26 mouse cellular contexts compared by ENCODE assay signal in the genomic region with DNA sequence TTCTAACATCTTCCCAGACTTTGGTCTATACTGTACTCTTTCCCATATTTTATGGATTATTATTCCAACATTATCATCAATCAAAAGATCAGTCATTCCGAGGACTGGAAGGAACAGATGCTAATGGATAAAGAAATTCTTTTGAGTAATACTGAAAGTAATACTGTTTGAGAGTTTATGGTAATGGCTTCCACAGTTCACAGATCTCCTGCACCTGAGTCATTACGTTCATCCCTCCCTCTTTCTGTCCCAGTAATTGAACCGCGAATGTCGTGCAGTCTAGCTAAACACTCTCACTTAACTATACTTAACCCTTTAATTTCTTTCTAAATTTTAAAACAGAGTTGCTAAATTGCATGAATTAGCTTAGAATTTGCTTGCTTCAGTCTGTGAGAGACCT.
"Had no signal": no experiment of that assay in that cellular context is flagged by ENCODE, and none has a peak within 500 bp of the region (broad histone marks: within the 10 kb centered on the region; RNA-seq: fewer than 3 reads in every experiment).

No protein-coding gene starts in this region.

- DNase-seq: gastrocnemius, postnatal 10 days; gastrocnemius, postnatal 36 days; heart, adult 11 months; heart, adult 2 months; heart, postnatal 14 days; heart, postnatal 36 days; kidney, adult 11 months; kidney, adult 2 months; kidney, adult 9 months; kidney, postnatal 14 days; kidney, postnatal 36 days; layer of hippocampus, adult 9-11 months; layer of hippocampus, postnatal 36 days; left cerebral cortex, postnatal 4 days had no signal

- H3K27ac ChIP-seq: heart, adult 2 months; heart, embryonic 13.5 days; heart, embryonic 15.5 days; hindbrain, embryonic 13.5 days; hindbrain, embryonic 15.5 days; hindbrain, postnatal 0 days; kidney, embryonic 15.5 days; kidney, postnatal 0 days; limb, embryonic 13.5 days; limb, embryonic 15.5 days; liver, embryonic 12.5 days had no signal

- H3K4me1 ChIP-seq: heart, embryonic 15.5 days; hindbrain, embryonic 15.5 days; kidney, embryonic 15.5 days; limb, embryonic 15.5 days had no signal

- H3K9me3 ChIP-seq: heart, embryonic 15.5 days; hindbrain, embryonic 13.5 days; hindbrain, embryonic 15.5 days; kidney, embryonic 15.5 days; limb, embryonic 13.5 days; limb, embryonic 15.5 days; liver, embryonic 12.5 days had no signal

- ATAC-seq: hindbrain, postnatal 0 days; intestine, embryonic 16.5 days; liver, embryonic 12.5 days had no signal

- H3K9ac ChIP-seq: heart, embryonic 13.5 days; heart, embryonic 15.5 days; hindbrain, embryonic 13.5 days; hindbrain, embryonic 15.5 days; kidney, embryonic 15.5 days; limb, embryonic 13.5 days; limb, embryonic 15.5 days; liver, embryonic 12.5 days had no signal

- H3K4me3 ChIP-seq: heart, adult 2 months; heart, embryonic 13.5 days; heart, embryonic 15.5 days; hindbrain, embryonic 13.5 days; hindbrain, embryonic 15.5 days; kidney, embryonic 15.5 days; limb, embryonic 13.5 days; limb, embryonic 15.5 days; liver, embryonic 12.5 days had no signal

- H3K4me2 ChIP-seq: heart, embryonic 11.5 days; heart, embryonic 13.5 days; heart, embryonic 15.5 days; hindbrain, embryonic 13.5 days; hindbrain, embryonic 15.5 days; kidney, embryonic 15.5 days; limb, embryonic 13.5 days; limb, embryonic 15.5 days; liver, embryonic 12.5 days had no signal

- H3K27me3 ChIP-seq: heart, embryonic 13.5 days; heart, embryonic 15.5 days; hindbrain, embryonic 13.5 days; hindbrain, embryonic 15.5 days; kidney, embryonic 15.5 days; limb, embryonic 13.5 days; limb, embryonic 15.5 days; liver, embryonic 12.5 days had no signal
